Mouse (Mus musculus): ENCODE results near the gene Smim6. TPM values are rescaled to one million over a fixed set of nuclear protein-coding genes. Genes with fewer than 3 reads are reported as not detected.
A peak's percentile ranks its signal among the peaks of the same experiment; 100 is the strongest.

Gene Smim6
- total and polyA plus RNA-seq, 3 experiments: 1.2 to 3.8 TPM; not detected in 1

GRCm38 (mm10) chr11:115904231-115904955 lies 7.4 kb upstream of the Smim6 start:
- H3K4me1 ChIP-seq (ENCODE audit: control insufficient read depth in 1 of 2, insufficient read depth in 2 of 2, low read length in 2 of 2): peaks cover 17 to 31% of the 10 kb centered on the region in 2 experiments
- H3K9ac ChIP-seq (ENCODE audit: control insufficient read depth, low read depth, low read length, poor library complexity, severe bottlenecking): peak overlapping the region; percentile 74
- peaks cover 34% of the 10 kb centered on the region for H3K79me2 ChIP-seq (ENCODE audit: control insufficient read depth, insufficient read depth, low read length, poor library complexity)
- H3K36me3 ChIP-seq (ENCODE audit: control insufficient read depth in 1 of 2, insufficient read depth in 2 of 2, low read length in 2 of 2): peaks cover 0 to 26% of the 10 kb centered on the region in 2 experiments; a peak in 2 of 4 replicates
- H3K4me3 ChIP-seq (ENCODE audit: control insufficient read depth in 1 of 2, insufficient read depth in 1 of 2, low read depth in 2 of 2, low read length in 2 of 2): no peak overlapping the region
- TF ChIP-seq ZC3H11A (IDR thresholded peaks at IDR 0.05; ENCODE audit: low read depth, low read length) (no peak), KAT2A (conservative IDR thresholded peaks at IDR 0.05; ENCODE audit: low read depth, low read length) (no peak), HCFC1 (IDR thresholded peaks at IDR 0.05; ENCODE audit: low read depth, low read length) (no peak), TBP (IDR thresholded peaks at IDR 0.05; ENCODE audit: low read depth, low read length) (0 out of 2 replicates have a peak, but pooled peaks have one; percentile 12)
- no peaks in the 10 kb centered on the region for H3K9me3 ChIP-seq (replicated peaks; ENCODE audit: insufficient read depth, low read length)
- peak overlapping the region; percentile 98 for H3K27ac ChIP-seq (ENCODE audit: control insufficient read depth, low read depth, low read length)
- peak; percentile 48 for DNase-seq (ENCODE audit: low read depth, low spot score)
- H3K27me3 ChIP-seq (ENCODE audit: control insufficient read depth in 1 of 2, insufficient read depth in 2 of 2, low read length in 2 of 2): no peaks in the 10 kb centered on the region

DNA sequence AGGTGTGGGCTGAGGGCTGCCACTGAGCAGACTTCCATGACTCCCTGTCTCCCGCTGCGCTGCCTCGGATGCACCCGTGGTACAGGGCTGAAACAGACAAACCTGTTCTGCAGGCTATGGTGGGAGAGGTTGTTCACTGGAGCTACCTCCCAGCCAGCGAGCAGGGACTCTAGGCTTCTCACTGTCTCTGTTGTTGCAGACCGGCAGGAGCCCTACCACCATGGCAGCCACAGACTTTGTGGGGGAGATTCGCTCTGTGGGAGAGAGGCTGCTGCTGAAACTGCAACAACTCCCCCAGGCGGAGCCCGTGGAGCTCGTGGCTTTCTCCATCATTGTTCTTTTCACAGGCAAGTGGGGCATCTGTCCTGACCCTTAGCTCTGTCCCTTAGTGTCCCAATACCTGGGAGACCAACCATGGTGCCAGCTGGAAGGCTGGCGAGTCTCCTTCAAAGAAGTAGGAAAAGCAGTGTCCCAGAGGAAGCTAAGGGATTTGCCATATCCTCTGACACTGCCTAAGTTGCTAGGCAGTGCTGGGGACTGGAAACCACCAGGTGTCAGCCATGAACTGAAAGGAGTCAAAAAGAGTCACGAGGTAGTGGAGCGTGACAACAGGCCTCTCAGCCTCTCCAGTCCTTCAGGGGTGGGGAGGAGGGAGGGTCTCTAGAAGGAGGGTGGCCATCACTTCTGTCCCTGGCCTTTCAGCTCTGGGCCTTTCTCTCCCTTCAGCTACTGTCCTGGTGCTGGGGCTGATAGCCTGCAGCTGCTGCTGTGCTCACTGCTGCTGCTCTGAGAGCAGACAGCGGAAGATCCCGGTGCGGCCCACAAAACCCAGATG lies 6.6 kb upstream of the Smim6 start:
- DNase-seq (ENCODE audit: low read depth, low spot score): peak; percentile 19
- Histone ChIP-seq H3K9ac (ENCODE audit: control insufficient read depth, low read depth, low read length, poor library complexity, severe bottlenecking) (no peak overlapping the region), H3K79me2 (ENCODE audit: control insufficient read depth, insufficient read depth, low read length, poor library complexity) (peaks cover 26% of the 10 kb centered on the region), H3K4me1 (ENCODE audit: control insufficient read depth in 1 of 2, insufficient read depth in 2 of 2, low read length in 2 of 2) (peaks cover 17 to 34% of the 10 kb centered on the region in 2 experiments), H3K27ac (ENCODE audit: control insufficient read depth, low read depth, low read length) (no peak overlapping the region), H3K27me3 (ENCODE audit: control insufficient read depth in 1 of 2, insufficient read depth in 2 of 2, low read length in 2 of 2) (no peaks in the 10 kb centered on the region), H3K4me3 (ENCODE audit: control insufficient read depth in 1 of 2, insufficient read depth in 1 of 2, low read depth in 2 of 2, low read length in 2 of 2) (no peak overlapping the region), H3K36me3 (ENCODE audit: control insufficient read depth in 1 of 2, insufficient read depth in 2 of 2, low read length in 2 of 2) (peaks cover 0 to 30% of the 10 kb centered on the region in 2 experiments; a peak in 2 of 4 replicates), H3K9me3 (replicated peaks; ENCODE audit: insufficient read depth, low read length) (no peaks in the 10 kb centered on the region)
- TF ChIP-seq E2F4 (IDR thresholded peaks at IDR 0.05; ENCODE audit: borderline replicate concordance, low read depth, low read length) (no peak), NELFE (IDR thresholded peaks at IDR 0.05; ENCODE audit: low read depth, low read length) (no peak), KAT2A (conservative IDR thresholded peaks at IDR 0.05; ENCODE audit: low read depth, low read length) (no peak), HCFC1 (IDR thresholded peaks at IDR 0.05; ENCODE audit: low read depth, low read length) (no peak), NRF1 (IDR thresholded peaks at IDR 0.05; ENCODE audit: insufficient read depth, low read depth, low read length, poor library complexity, severe bottlenecking) (no peak), UBTF (IDR thresholded peaks at IDR 0.05; ENCODE audit: borderline replicate concordance, insufficient read depth, low read depth, low read length) (no peak), RCOR1 (IDR thresholded peaks at IDR 0.05; ENCODE audit: low read depth, low read length) (no peak), CHD1 (IDR thresholded peaks at IDR 0.05; ENCODE audit: low read depth, low read length) (no peak), MAX (IDR thresholded peaks at IDR 0.05; ENCODE audit: low read length) (no peak), POLR2AphosphoS2 (IDR thresholded peaks at IDR 0.05; ENCODE audit: low read length) (no peak; the same call in 1 of the 2 replicates), BHLHE40 (IDR thresholded peaks at IDR 0.05; ENCODE audit: borderline replicate concordance, low read depth, low read length) (no peak), GATA1 (IDR thresholded peaks at IDR 0.05; ENCODE audit: low read depth, low read length) (no peak), CTCF (IDR thresholded peaks at IDR 0.05 in 2 of 3, conservative IDR thresholded peaks at IDR 0.05 in 1 of 3; ENCODE audit: control insufficient read depth in 1 of 3, insufficient read depth in 1 of 3, low read depth in 2 of 3, low read length in 3 of 3, poor library complexity in 1 of 3, severe bottlenecking in 1 of 3) (no peak), USF2 (IDR thresholded peaks at IDR 0.05; ENCODE audit: borderline replicate concordance in 1 of 2, insufficient read depth in 1 of 2, low read depth in 1 of 2, low read length in 2 of 2) (no peak), ZC3H11A (IDR thresholded peaks at IDR 0.05; ENCODE audit: low read depth, low read length) (no peak), POLR2A (IDR thresholded peaks at IDR 0.05; ENCODE audit: control insufficient read depth in 1 of 2, insufficient read depth in 1 of 2, low read depth in 1 of 2, low read length in 2 of 2, poor library complexity in 1 of 2) (no peak; a peak in 2 of 4 replicates), GABPA (IDR thresholded peaks at IDR 0.05; ENCODE audit: low read depth, low read length) (no peak), ETS1 (IDR thresholded peaks at IDR 0.05; ENCODE audit: low read depth, low read length) (no peak), ZKSCAN1 (IDR thresholded peaks at IDR 0.05; ENCODE audit: low read depth, low read length) (no peak), MAZ (IDR thresholded peaks at IDR 0.05; ENCODE audit: low read depth, low read length) (no peak)

All from MEL (cell line).